Mouse (Mus musculus): ENCODE measurements at regions not wholly inside any gene's neighbourhood (a gene's known extent, or its start where the extent isn't known, plus 50 kb on each side); places are given as distances from the start of the nearest gene placed in this dataset.

GRCm38 (mm10) chr5:85707345-85707744 is 358.0 kb downstream of the Cenpc1 start:
- no peak for DNase-seq (ENCODE audit: low spot score in 2 of 2)

- no peak for DNase-seq (ENCODE audit: low spot score in 2 of 2)
Measured at GRCm38 (mm10) chr5:85706598-85706997, 358.8 kb downstream of the Cenpc1 start.

- peak in 1 of 2 experiments; percentile 21 for DNase-seq (ENCODE audit: low spot score in 2 of 2)
Measured at GRCm38 (mm10) chr5:85706084-85706483, 359.3 kb downstream of the Cenpc1 start.

- DNase-seq (ENCODE audit: low spot score in 2 of 2), result no peak
Measured at GRCm38 (mm10) chr5:85677872-85678271, 387.5 kb downstream of the Cenpc1 start.

- no peak for DNase-seq (ENCODE audit: low spot score in 2 of 2)
Measured at GRCm38 (mm10) chr5:85671121-85671520, 394.3 kb downstream of the Cenpc1 start.

- DNase-seq (ENCODE audit: low spot score in 2 of 2), result no peak
Measured at GRCm38 (mm10) chr5:85661487-85661886, 403.9 kb downstream of the Cenpc1 start.

GRCm38 (mm10) chr5:85621078-85621477 is 444.3 kb downstream of the Cenpc1 start:
- no peak for DNase-seq (ENCODE audit: low spot score in 2 of 2)

- no peak for DNase-seq (ENCODE audit: low spot score in 2 of 2)
Measured at GRCm38 (mm10) chr5:85614783-85615182, 450.6 kb downstream of the Cenpc1 start.

- peak; percentile 51 to 72 for DNase-seq (ENCODE audit: low spot score in 2 of 2)
Measured at GRCm38 (mm10) chr5:85612606-85613005, 452.8 kb downstream of the Cenpc1 start.

GRCm38 (mm10) chr5:85609104-85609503 is 456.3 kb downstream of the Cenpc1 start:
- DNase-seq (ENCODE audit: low spot score in 2 of 2), result peak in 1 of 2 experiments; percentile 36

GRCm38 (mm10) chr5:85598164-85598563 is 467.2 kb downstream of the Cenpc1 start:
- no peak for DNase-seq (ENCODE audit: low spot score in 2 of 2)

GRCm38 (mm10) chr5:85595082-85595447 is 470.3 kb downstream of the Cenpc1 start:
- no peak for DNase-seq (ENCODE audit: low spot score in 2 of 2)

GRCm38 (mm10) chr5:85594413-85595081 is 470.8 kb downstream of the Cenpc1 start:
- peak in 1 of 2 experiments; percentile 31 for DNase-seq (ENCODE audit: low spot score in 2 of 2)

- no peak for DNase-seq (ENCODE audit: low spot score in 2 of 2)
Measured at GRCm38 (mm10) chr5:85592236-85592635, 473.1 kb downstream of the Cenpc1 start.

GRCm38 (mm10) chr5:85586727-85587126 is 478.7 kb downstream of the Cenpc1 start:
- DNase-seq (ENCODE audit: low spot score in 2 of 2), result peak in 1 of 2 experiments; percentile 64

- no peak for DNase-seq (ENCODE audit: low spot score in 2 of 2)
Measured at GRCm38 (mm10) chr5:85572531-85572930, 492.9 kb downstream of the Cenpc1 start.

- peak; percentile 25 to 76 for DNase-seq (ENCODE audit: low spot score in 2 of 2)
Measured at GRCm38 (mm10) chr5:85571967-85572366, 493.4 kb downstream of the Cenpc1 start.

GRCm38 (mm10) chr5:85571381-85571780 is 494.0 kb downstream of the Cenpc1 start:
- DNase-seq (ENCODE audit: low spot score in 2 of 2), result peak; percentile 12 to 50

GRCm38 (mm10) chr5:85536329-85536728 is 529.1 kb downstream of the Cenpc1 start:
- DNase-seq (ENCODE audit: low spot score in 2 of 2), result no peak

GRCm38 (mm10) chr5:85525385-85526194 is 539.8 kb downstream of the Cenpc1 start:
- DNase-seq (ENCODE audit: low spot score in 2 of 2), result no peak

- DNase-seq (ENCODE audit: low spot score in 2 of 2), result no peak
Measured at GRCm38 (mm10) chr5:85505244-85505643, 560.1 kb downstream of the Cenpc1 start.

- no peak for DNase-seq (ENCODE audit: low spot score in 2 of 2)
Measured at GRCm38 (mm10) chr5:85497261-85497660, 568.1 kb downstream of the Cenpc1 start.

All from layer of hippocampus, adult 18-20 months (tissue).